Mouse (Mus musculus): ENCODE measurements around the gene Pheta2.

GRCm38 (mm10) chr15:82379871-82380713, 41.4 kb downstream of the Pheta2 start, which contains the start of gene Cyp2d22:
- TF ChIP-seq CTCF (IDR thresholded peaks at IDR 0.05; ENCODE audit: borderline replicate concordance, extremely low read depth, insufficient read depth, insufficient read length) (no peak), POLR2A (IDR thresholded peaks at IDR 0.05; ENCODE audit: borderline replicate concordance, extremely low read depth, insufficient read depth, insufficient read length, poor library complexity, severe bottlenecking) (no peak)
